Mouse (Mus musculus) intestine, embryonic 14.5 days (tissue): ENCODE results near the gene Gm36210. TPM values are rescaled to one million over a fixed set of nuclear protein-coding genes. Genes with fewer than 3 reads are reported as not detected.

Experiments used
- ATAC-seq: fragments of 200-750 bp; cut with Nextera tagmentation; replicated peaks from 2 replicates; pipeline ENCODE4 v1.8.0; 2017; ENCODE audit warnings: low read depth, moderate number of reproducible peaks, moderate TSS enrichment, moderate library complexity; ENCODE audit not compliant: low FRiP score, low TSS enrichment
- DNase-seq: peaks from one replicate; pipeline ENCODE4 v3.0.0-alpha.2; 2018; ENCODE audit warnings: low spot score
- H3K27ac ChIP-seq: fragments of 300-500 bp; sonication (generic); 2 replicates; pipeline ENCODE4 v1.5.1; 2014; ENCODE audit warnings: low read depth, mild to moderate bottlenecking, control low read depth
- H3K27me3 ChIP-seq: fragments of 300-500 bp; sonication (generic); replicated peaks from 2 replicates; pipeline ENCODE4 v1.6.1; 2014; ENCODE audit warnings: low read length, control low read depth; ENCODE audit not compliant: control insufficient read depth, insufficient read depth
- H3K36me3 ChIP-seq: fragments of 300-500 bp; sonication (generic); 2 replicates; pipeline ENCODE4 v1.6.1; 2014; ENCODE audit warnings: low read length, control low read depth; ENCODE audit not compliant: control insufficient read depth, insufficient read depth
- H3K4me1 ChIP-seq: fragments of 300-500 bp; sonication (generic); replicated peaks from 2 replicates; pipeline ENCODE4 v1.6.1; 2014; ENCODE audit warnings: low read length, control low read depth, mixed read lengths; ENCODE audit not compliant: control insufficient read depth, insufficient read depth
- H3K4me2 ChIP-seq: fragments of 300-500 bp; sonication (generic); 2 replicates; pipeline ENCODE4 v1.6.1; 2014; ENCODE audit warnings: low read length
- H3K4me3 ChIP-seq: fragments of 300-500 bp; sonication (generic); 2 replicates; pipeline ENCODE4 v1.5.1; 2014; ENCODE audit warnings: low read depth, low read length, control low read depth, mixed read lengths
- H3K9ac ChIP-seq: fragments of 300-500 bp; sonication (generic); 2 replicates; pipeline ENCODE4 v1.6.1; 2014; ENCODE audit warnings: mild to moderate bottlenecking, low read length
- H3K9me3 ChIP-seq: fragments of 300-500 bp; sonication (generic); 2 replicates; pipeline ENCODE4 v1.6.1; 2016; ENCODE audit warnings: low read length, control low read depth; ENCODE audit not compliant: control insufficient read depth
- WGBS: fragments of 180-500 bp; shearing (Covaris S2); extraction: QIAGEN DNeasy Blood & Tissue Kit; methylation state at CpG from one replicate; pipeline ENCODE4 v1.1.7; 2014; 5-methylcytosine and 5-hydroxymethylcytosine counted together
- polyA plus RNA-seq: library from polyadenylated mRNA; unstranded; fragments of >200 nt; fragmentation: Nextera tagmentation; extraction: Ambion mirVana; gene quantifications from 2 replicates; pipeline ENCODE4 v1.2.1, GENCODE M21; 2014

Gm36210 gene
- polyA plus RNA-seq, 1 experiment from 2014 or later = not detected

- H3K27me3 ChIP-seq = no peaks in the 10 kb centered on the region
- no peaks in the 10 kb centered on the region for H3K36me3 ChIP-seq
- no peak overlapping the region for H3K27ac ChIP-seq
- ATAC-seq (no peak), DNase-seq (no peak)
- no peaks in the 10 kb centered on the region for H3K4me1 ChIP-seq
- H3K4me2 ChIP-seq = no peak overlapping the region
- no peak overlapping the region for H3K4me3 ChIP-seq
- no peaks in the 10 kb centered on the region for H3K9me3 ChIP-seq
- H3K9ac ChIP-seq = no peak overlapping the region
- WGBS = 84% methylated on average over 3 of the region's 3 CpGs
These were observed 52.7 kb downstream of the Gm36210 start for GRCm38 (mm10) chr7:4853613-4854012.

- Histone ChIP-seq H3K4me1 (no peaks in the 10 kb centered on the region), H3K4me2 (no peak overlapping the region), H3K4me3 (no peak overlapping the region), H3K36me3 (no peaks in the 10 kb centered on the region), H3K27ac (no peak overlapping the region), H3K27me3 (0 out of 2 replicates have a peak, but pooled peaks cover 4% of the 10 kb centered on the region), H3K9ac (no peak overlapping the region), H3K9me3 (no peaks in the 10 kb centered on the region)
- ATAC-seq = no peak
- DNase-seq = no peak
- WGBS = 70% methylated on average over 8 of the region's 8 CpGs
These were observed 55.0 kb downstream of the Gm36210 start for GRCm38 (mm10) chr7:4851315-4851688.

GRCm38 (mm10) chr7:4850621-4851314, 55.5 kb downstream of the Gm36210 start:
- Histone ChIP-seq H3K4me3 (no peak overlapping the region), H3K27me3 (peaks cover 7% of the 10 kb centered on the region; the same call in 1 of the 2 replicates), H3K9me3 (no peaks in the 10 kb centered on the region), H3K9ac (no peak overlapping the region), H3K36me3 (no peaks in the 10 kb centered on the region), H3K4me2 (no peak overlapping the region), H3K27ac (no peak overlapping the region), H3K4me1 (no peaks in the 10 kb centered on the region)
- 70% methylated on average over 11 of the region's 11 CpGs for WGBS
- ATAC-seq = no peak
- no peak for DNase-seq

- no peaks in the 10 kb centered on the region for H3K9me3 ChIP-seq
- H3K4me1 ChIP-seq = peaks cover 6% of the 10 kb centered on the region
- H3K4me3 ChIP-seq = no peak overlapping the region
- peaks cover 21% of the 10 kb centered on the region for H3K27me3 ChIP-seq
- 59% methylated on average over 9 of the region's 9 CpGs for WGBS
- H3K36me3 ChIP-seq = no peaks in the 10 kb centered on the region
- no peak for DNase-seq
- no peak for ATAC-seq
- H3K4me2 ChIP-seq = no peak overlapping the region
- no peak overlapping the region for H3K27ac ChIP-seq
- no peak overlapping the region for H3K9ac ChIP-seq
These were observed 56.9 kb downstream of the Gm36210 start for GRCm38 (mm10) chr7:4849372-4849771.

Other genes starting within 250 kb of the Gm36210 start
- 7.3 and 8.5 TPM in 2 replicates for gene Ppp6r1, start 247.5 kb downstream of the Gm36210 start, polyA plus RNA-seq
- 102 and 105 TPM in 2 replicates for gene Hspbp1, start 221.4 kb downstream of the Gm36210 start, polyA plus RNA-seq
- gene Brsk1, start 215.9 kb downstream of the Gm36210 start, polyA plus RNA-seq = 1.7 and 1.9 TPM in 2 replicates
- gene Tmem150b, start 181.3 kb downstream of the Gm36210 start, polyA plus RNA-seq = 0.66 and 0.85 TPM in 2 replicates
- gene Kmt5c, start 166.4 kb downstream of the Gm36210 start, polyA plus RNA-seq = 63.6 and 66.9 TPM in 2 replicates
- gene Cox6b2, start 153.4 kb downstream of the Gm36210 start, polyA plus RNA-seq = 54.1 and 61.8 TPM in 2 replicates
- not detected in 2 replicates for gene Fam71e2, start 135.2 kb downstream of the Gm36210 start, polyA plus RNA-seq
- 0.28 TPM in 1 of 2 replicates, not detected in the other for gene Il11, start 123.7 kb downstream of the Gm36210 start, polyA plus RNA-seq
- 0.52 TPM in 1 of 2 replicates, not detected in the other for gene Tmem190, start 123.6 kb downstream of the Gm36210 start, polyA plus RNA-seq
- gene Tmem238, start 116.9 kb downstream of the Gm36210 start, polyA plus RNA-seq = 14.5 and 24.3 TPM in 2 replicates
- 293 and 321 TPM in 2 replicates for gene Rpl28, start 113.6 kb downstream of the Gm36210 start, polyA plus RNA-seq
- 354 and 371 TPM in 2 replicates for gene Ube2s, start 93.9 kb downstream of the Gm36210 start, polyA plus RNA-seq
- gene Shisa7, start 61.8 kb downstream of the Gm36210 start, polyA plus RNA-seq = 0.30 and 0.42 TPM in 2 replicates
- 6.3 and 8.9 TPM in 2 replicates for gene Isoc2b, start 36.3 kb downstream of the Gm36210 start, polyA plus RNA-seq
- 0.96 and 1.0 TPM in 2 replicates for gene Isoc2a, start 29.4 kb downstream of the Gm36210 start, polyA plus RNA-seq
- gene Zfp628, start 8.7 kb upstream of the Gm36210 start, polyA plus RNA-seq = 3.3 and 4.0 TPM in 2 replicates
- gene Nat14, start 15.5 kb upstream of the Gm36210 start, polyA plus RNA-seq = 3.1 and 3.3 TPM in 2 replicates
- gene Ssc5d, start 19.3 kb upstream of the Gm36210 start, polyA plus RNA-seq = 3.7 and 4.0 TPM in 2 replicates
- gene Sbk2, start 57.9 kb upstream of the Gm36210 start, polyA plus RNA-seq = 0.23 and 0.26 TPM in 2 replicates
- 0.16 TPM in 1 of 2 replicates, not detected in the other for gene Sbk3, start 64.7 kb upstream of the Gm36210 start, polyA plus RNA-seq
- gene Zfp579, start 89.6 kb upstream of the Gm36210 start, polyA plus RNA-seq = 30.6 and 35.4 TPM in 2 replicates
- 15.7 and 16.0 TPM in 2 replicates for gene Zfp524, start 107.9 kb upstream of the Gm36210 start, polyA plus RNA-seq
- 37.5 and 40.3 TPM in 2 replicates for gene Fiz1, start 108.2 kb upstream of the Gm36210 start, polyA plus RNA-seq
- gene Gm44973, start 109.0 kb upstream of the Gm36210 start, polyA plus RNA-seq = 1.0 and 2.0 TPM in 2 replicates
- 6.2 and 7.2 TPM in 2 replicates for gene Zfp865, start 113.9 kb upstream of the Gm36210 start, polyA plus RNA-seq
- 15.1 and 17.1 TPM in 2 replicates for gene Ccdc106, start 114.0 kb upstream of the Gm36210 start, polyA plus RNA-seq
- not detected in 2 replicates for gene 4632433K11Rik, start 127.6 kb upstream of the Gm36210 start, polyA plus RNA-seq
- 4.8 and 6.3 TPM in 2 replicates for gene Zfp784, start 131.9 kb upstream of the Gm36210 start, polyA plus RNA-seq
- 38.3 and 40.1 TPM in 2 replicates for gene Zfp580, start 145.0 kb upstream of the Gm36210 start, polyA plus RNA-seq
- gene U2af2, start 155.6 kb upstream of the Gm36210 start, polyA plus RNA-seq = 129 and 133 TPM in 2 replicates
- 57.8 and 65.1 TPM in 2 replicates for gene Epn1, start 173.7 kb upstream of the Gm36210 start, polyA plus RNA-seq
- not detected in 2 replicates for gene Rfpl4, start 210.4 kb upstream of the Gm36210 start, polyA plus RNA-seq
- 0.54 and 0.72 TPM in 2 replicates for gene Rasl2-9, start 219.4 kb upstream of the Gm36210 start, polyA plus RNA-seq
- not detected in 2 replicates for gene Vmn1r55, start 243.2 kb upstream of the Gm36210 start, polyA plus RNA-seq